Mouse (Mus musculus) heart, embryonic 10.5 days (tissue): Measurements from ENCODE around the gene Rev3l. TPM values are rescaled to one million over a fixed set of nuclear protein-coding genes. Genes with fewer than 3 reads are reported as not detected.

Experiments
- DNase-seq: peaks from one replicate; pipeline ENCODE4 v3.0.0-alpha.2; 2017; ENCODE audit warnings: low spot score
- H3K27ac ChIP-seq: fragments of 300-500 bp; sonication (generic); 2 replicates; pipeline ENCODE4 v1.5.1; 2016; ENCODE audit warnings: mild to moderate bottlenecking
- H3K27me3 ChIP-seq: fragments of 300-500 bp; sonication (generic); 2 replicates; pipeline ENCODE4 v1.6.1; 2016; ENCODE audit warnings: mild to moderate bottlenecking; ENCODE audit not compliant: poor library complexity, insufficient read depth, severe bottlenecking
- H3K36me3 ChIP-seq: fragments of 300-500 bp; sonication (generic); 2 replicates; pipeline ENCODE4 v1.6.1; 2016; ENCODE audit warnings: mild to moderate bottlenecking, moderate library complexity
- H3K4me1 ChIP-seq: fragments of 300-500 bp; sonication (generic); 2 replicates; pipeline ENCODE4 v1.6.1; 2016; ENCODE audit warnings: mild to moderate bottlenecking
- H3K4me3 ChIP-seq: fragments of 300-500 bp; sonication (generic); 2 replicates; pipeline ENCODE4 v1.5.1; 2016; ENCODE audit warnings: mild to moderate bottlenecking, moderate library complexity
- H3K9me3 ChIP-seq: fragments of 300-500 bp; sonication (generic); 2 replicates; pipeline ENCODE4 v1.6.1; 2016; ENCODE audit warnings: mild to moderate bottlenecking, moderate library complexity
- WGBS: fragments of 180-500 bp; shearing (Covaris S2); methylation state at CpG from one replicate; pipeline ENCODE4 v1.1.7; 2016; 5-methylcytosine and 5-hydroxymethylcytosine counted together
- polyA plus RNA-seq: library from polyadenylated mRNA; unstranded; fragments of >200 nt; fragmentation: Nextera tagmentation; extraction: Ambion mirVana; gene quantifications from 2 replicates; pipeline ENCODE4 v1.2.1, GENCODE M21; 2016

Rev3l gene
- 10.8 and 13.1 TPM in 2 replicates for polyA plus RNA-seq

DNA sequence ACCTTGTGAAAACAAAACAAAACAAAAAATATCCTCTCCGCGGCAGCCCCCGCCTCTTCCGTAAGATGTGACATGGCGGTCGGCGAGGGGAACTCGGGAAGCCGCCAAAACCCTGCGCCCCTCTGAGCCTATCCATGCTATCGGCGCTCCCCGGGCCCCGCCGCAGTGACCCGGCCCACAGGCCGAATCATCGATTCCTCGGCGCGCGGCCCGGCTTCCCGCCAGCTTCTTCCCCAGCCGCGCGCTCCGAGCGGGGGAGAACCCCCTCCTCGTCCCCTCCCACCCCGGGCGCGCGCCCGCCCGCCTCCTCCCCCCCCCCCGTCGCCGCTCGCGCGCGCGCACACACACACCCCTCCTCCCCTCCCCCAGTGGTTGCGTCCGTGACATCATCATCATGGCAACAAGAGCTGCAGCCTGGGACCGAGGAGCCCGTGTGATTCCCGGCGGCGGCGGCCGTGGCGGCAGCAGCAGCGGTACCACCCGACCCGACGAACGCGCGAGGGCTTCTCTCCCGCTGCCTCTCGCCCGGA lies at the start of gene Rev3l:
TSS of gene Rev3l (plus strand) at position 383 of the 530 bp plus-strand sequence.
- Histone ChIP-seq H3K27ac (peak within 1 kb of the TSS; percentile 99), H3K27me3 (no peaks in the 10 kb centered on the region), H3K9me3 (no peaks in the 10 kb centered on the region), H3K4me3 (peak within 1 kb of the TSS; percentile 90), H3K4me1 (peaks cover 8% of the 10 kb centered on the region; the same call in 1 of the 2 replicates), H3K36me3 (0 out of 2 replicates have a peak, but pooled peaks cover 4% of the 10 kb centered on the region)
- peak; percentile 95 for DNase-seq
- WGBS = under 1% methylated on average over 48 of the region's 64 CpGs

DNA sequence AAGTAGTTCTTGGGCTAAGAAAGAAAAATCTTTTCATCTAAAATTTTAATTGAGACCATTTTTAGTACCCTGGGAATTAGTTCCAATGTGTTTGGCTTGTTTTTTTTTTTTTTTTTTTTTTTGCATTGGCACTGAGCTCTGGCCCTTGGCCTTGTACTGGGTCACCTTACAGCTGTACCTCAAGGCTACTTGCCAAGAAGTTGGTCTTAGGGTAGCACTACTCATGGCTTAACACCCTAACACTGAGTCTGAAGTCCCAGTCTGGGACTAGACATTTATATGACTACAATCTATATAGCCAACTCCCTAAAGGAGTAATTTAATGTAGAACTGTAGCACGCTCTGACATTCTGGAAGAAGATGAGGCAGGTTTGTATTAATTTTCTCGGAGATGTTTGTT lies 49.4 kb upstream of the Rev3l start:
- no peak overlapping the region for H3K27ac ChIP-seq
- H3K4me3 ChIP-seq = no peak overlapping the region
- no peaks in the 10 kb centered on the region for H3K9me3 ChIP-seq
- peaks cover 5% of the 10 kb centered on the region for H3K4me1 ChIP-seq
- no peak for DNase-seq
- 83% methylated on average over 2 of the region's 2 CpGs for WGBS
- no peaks in the 10 kb centered on the region for H3K27me3 ChIP-seq
- no peaks in the 10 kb centered on the region for H3K36me3 ChIP-seq

DNA sequence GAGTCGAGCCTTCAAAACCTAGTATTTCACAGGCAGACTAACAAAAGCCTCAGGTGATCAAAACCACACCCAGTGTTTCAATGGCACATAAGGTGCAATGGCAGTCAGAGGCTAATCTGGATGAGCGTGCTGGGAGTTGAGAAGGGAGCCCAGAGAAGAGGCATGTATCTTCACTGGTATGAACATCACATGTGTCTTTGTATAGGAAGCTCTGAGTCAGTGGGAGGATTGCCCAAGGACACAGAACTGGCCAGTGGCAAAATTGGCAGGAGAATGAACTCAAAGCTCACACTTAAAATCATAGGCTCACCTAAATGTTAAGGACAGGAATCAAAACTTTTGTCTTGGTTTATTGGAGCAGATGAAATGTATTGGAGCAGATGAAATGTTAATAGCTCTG lies 48.4 kb upstream of the Rev3l start:
- Histone ChIP-seq H3K36me3 (no peaks in the 10 kb centered on the region), H3K4me3 (no peak overlapping the region), H3K27me3 (no peaks in the 10 kb centered on the region), H3K27ac (no peak overlapping the region), H3K4me1 (peaks cover 9% of the 10 kb centered on the region), H3K9me3 (no peaks in the 10 kb centered on the region)
- DNase-seq = no peak
- 85% methylated on average over 2 of the region's 2 CpGs for WGBS

DNA sequence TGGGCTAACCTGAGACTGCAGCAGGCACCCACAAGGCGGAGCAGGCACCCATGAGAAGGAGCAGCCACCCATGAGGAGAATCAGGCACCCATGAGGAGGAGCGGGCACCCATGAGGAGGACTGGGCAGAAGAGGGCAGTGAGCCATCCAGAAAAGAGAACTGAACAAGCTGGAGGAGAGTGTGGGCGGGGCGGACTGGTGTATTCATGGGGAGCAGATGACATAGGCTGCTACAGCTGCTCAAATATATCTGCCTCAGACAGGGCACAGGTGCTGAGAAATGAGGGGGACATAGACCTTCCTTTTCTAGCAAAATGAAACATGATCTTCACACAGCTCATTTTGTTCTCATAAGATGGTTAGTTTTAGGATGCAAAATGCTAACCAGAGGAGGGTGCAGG lies 45.1 kb upstream of the Rev3l start:
- no peaks in the 10 kb centered on the region for H3K36me3 ChIP-seq
- H3K27ac ChIP-seq = no peak overlapping the region
- H3K4me1 ChIP-seq = peaks cover 16% of the 10 kb centered on the region
- no peaks in the 10 kb centered on the region for H3K9me3 ChIP-seq
- H3K27me3 ChIP-seq = no peaks in the 10 kb centered on the region
- 88% methylated on average over 4 of the region's 4 CpGs for WGBS
- H3K4me3 ChIP-seq = no peak overlapping the region
- no peak for DNase-seq

DNA sequence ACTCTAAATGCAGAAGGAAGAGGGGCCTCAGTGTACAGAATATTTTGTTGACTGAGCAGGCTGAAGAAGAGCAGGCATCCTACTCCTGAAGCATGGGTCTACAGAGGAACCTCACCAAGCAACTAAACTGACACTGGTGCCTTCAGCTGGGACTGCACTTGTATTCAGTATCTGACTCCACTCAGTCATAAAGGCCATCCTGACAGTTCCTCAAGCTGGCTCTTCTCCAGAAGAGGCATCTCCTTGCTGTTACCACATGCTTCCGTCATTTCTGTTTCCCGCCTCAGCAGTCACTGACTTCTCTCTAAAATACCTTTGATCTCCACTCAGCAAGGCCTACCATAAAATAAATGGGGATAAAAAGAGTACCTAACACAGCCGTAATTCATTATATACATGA lies 44.1 kb upstream of the Rev3l start:
- no peak overlapping the region for H3K27ac ChIP-seq
- no peaks in the 10 kb centered on the region for H3K36me3 ChIP-seq
- H3K27me3 ChIP-seq = no peaks in the 10 kb centered on the region
- no peaks in the 10 kb centered on the region for H3K9me3 ChIP-seq
- DNase-seq = no peak
- H3K4me3 ChIP-seq = no peak overlapping the region
- peaks cover 21% of the 10 kb centered on the region for H3K4me1 ChIP-seq
- 74% methylated on average over 3 of the region's 3 CpGs for WGBS

DNA sequence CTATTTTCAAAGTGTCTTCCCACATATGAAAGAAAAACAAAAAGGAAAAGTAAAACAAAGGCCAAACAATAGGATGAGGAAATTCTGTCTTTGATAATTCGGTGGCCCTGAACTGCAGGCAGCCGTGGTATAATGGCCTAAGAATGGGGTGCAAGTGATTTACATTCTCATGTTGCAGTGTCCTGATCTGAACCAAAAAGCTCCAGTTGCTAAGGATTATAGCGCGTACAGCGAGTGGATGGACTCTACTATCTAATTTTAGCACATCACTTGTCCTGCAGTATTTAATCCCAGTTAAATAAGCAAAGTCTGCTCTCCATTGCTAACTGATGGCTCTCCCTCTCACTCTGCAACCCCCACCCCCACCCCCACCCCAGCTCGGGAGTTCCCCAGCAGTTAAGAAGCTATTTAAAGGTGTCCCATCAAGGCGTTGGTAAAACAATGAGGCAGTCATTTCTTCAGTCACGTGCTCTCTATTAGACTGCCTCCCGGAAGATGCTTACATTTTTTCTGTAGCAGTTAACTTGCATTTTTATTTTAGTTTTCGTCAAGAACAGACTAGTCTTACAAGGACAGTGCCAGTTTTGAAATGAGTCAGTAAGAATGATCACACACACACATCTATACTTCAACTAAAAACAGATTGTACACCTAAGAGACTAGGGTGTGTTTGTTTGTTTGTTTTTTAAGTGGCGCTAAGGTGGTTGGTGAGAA lies 40.4 kb upstream of the Rev3l start:
- Histone ChIP-seq H3K9me3 (no peaks in the 10 kb centered on the region), H3K36me3 (no peaks in the 10 kb centered on the region), H3K4me1 (peaks cover 16% of the 10 kb centered on the region), H3K4me3 (no peak overlapping the region), H3K27me3 (no peaks in the 10 kb centered on the region), H3K27ac (0 out of 2 replicates have a peak overlapping the region, but pooled peaks have one; percentile 16)
- WGBS = 53% methylated on average over 11 of the region's 11 CpGs
- no peak for DNase-seq

DNA sequence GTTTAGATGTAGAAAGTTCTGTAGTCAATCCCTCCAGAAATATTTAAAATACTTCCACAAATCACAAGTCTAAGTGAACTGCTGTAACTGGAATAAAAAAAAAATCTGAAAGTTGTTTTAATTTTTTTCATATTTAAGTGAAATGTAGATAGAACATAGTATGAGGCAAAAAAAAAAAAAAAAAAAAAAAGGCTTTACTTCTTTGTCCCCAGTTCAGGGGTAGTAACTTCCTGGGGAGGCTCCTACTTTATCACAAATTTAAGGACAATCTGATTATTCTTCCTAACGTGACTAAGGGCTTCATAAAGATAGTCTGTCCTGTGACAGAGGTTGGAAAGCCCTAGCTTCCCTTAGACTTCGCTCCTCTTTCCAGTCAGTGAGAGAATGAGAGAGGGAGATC lies 39.8 kb upstream of the Rev3l start:
- H3K4me1 ChIP-seq = peaks cover 16% of the 10 kb centered on the region
- no peak overlapping the region for H3K27ac ChIP-seq
- 60% methylated on average over 2 of the region's 2 CpGs for WGBS
- no peaks in the 10 kb centered on the region for H3K9me3 ChIP-seq
- no peak overlapping the region for H3K4me3 ChIP-seq
- H3K36me3 ChIP-seq = no peaks in the 10 kb centered on the region
- no peaks in the 10 kb centered on the region for H3K27me3 ChIP-seq
- no peak for DNase-seq

DNA sequence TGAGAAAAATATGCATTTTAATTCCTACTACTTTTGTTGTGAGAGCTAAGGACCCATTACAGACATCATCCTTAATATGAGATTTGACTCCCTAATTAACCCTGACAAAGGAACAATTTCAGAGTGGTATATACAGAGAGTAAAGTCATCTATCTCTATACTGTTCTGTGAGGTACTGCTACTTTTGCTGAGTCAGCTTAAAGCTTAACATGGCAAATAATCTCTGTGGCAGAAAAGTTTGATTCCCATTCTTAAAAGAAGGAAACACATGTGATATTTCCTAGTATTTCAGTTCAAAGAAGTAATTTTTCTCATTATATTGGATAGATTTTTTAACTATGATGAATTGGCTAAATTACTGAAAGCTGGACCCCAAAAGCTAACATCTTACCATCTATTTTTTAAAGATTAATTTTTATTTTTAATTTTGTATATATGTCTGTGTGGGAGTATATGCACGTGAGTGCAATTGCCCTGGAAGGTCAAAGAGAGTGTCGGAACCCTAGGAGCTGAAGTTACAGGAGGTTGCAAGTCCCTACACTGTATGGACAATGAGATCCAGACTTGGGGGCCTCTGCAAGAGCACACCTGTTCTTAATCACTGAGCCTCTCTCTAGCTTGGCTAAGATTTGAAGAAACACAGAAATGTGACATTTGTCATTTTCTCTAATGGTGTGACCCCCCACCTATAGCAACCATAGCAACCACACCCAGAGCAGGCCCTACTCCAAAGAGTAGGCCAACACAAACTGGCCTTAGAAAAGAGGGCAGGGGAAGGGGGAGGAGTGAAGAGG lies 24.0 kb upstream of the Rev3l start:
- H3K36me3 ChIP-seq = no peaks in the 10 kb centered on the region
- 79% methylated on average over 2 of the region's 2 CpGs for WGBS
- H3K27me3 ChIP-seq = no peaks in the 10 kb centered on the region
- H3K27ac ChIP-seq = no peak overlapping the region
- H3K4me1 ChIP-seq = no peaks in the 10 kb centered on the region
- DNase-seq = no peak
- H3K9me3 ChIP-seq = no peaks in the 10 kb centered on the region
- H3K4me3 ChIP-seq = no peak overlapping the region

DNA sequence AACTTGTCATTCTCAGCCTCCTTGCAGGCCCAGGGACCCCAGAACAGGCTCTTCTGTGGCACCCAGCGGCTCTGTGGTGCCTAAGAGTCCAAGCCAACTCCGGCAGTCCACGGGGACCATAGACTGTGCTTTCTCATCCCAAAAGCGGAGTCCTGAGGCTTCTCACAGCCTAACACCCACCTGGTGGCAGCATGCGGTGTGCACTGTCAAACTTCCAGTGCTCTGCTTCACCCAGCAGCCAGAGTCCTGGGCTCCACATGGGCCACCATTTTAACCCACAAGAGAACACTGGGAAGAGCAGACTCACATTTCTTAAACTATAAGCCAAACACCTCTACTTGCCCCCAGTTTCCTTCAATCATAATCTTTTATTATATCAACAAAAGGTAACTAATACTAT lies 15.0 kb upstream of the Rev3l start:
- Histone ChIP-seq H3K27ac (no peak overlapping the region), H3K27me3 (no peaks in the 10 kb centered on the region), H3K36me3 (no peaks in the 10 kb centered on the region), H3K4me3 (no peak overlapping the region), H3K4me1 (peaks cover 14% of the 10 kb centered on the region; the same call in 1 of the 2 replicates), H3K9me3 (no peaks in the 10 kb centered on the region)
- 73% methylated on average over 5 of the region's 5 CpGs for WGBS
- no peak for DNase-seq

DNA sequence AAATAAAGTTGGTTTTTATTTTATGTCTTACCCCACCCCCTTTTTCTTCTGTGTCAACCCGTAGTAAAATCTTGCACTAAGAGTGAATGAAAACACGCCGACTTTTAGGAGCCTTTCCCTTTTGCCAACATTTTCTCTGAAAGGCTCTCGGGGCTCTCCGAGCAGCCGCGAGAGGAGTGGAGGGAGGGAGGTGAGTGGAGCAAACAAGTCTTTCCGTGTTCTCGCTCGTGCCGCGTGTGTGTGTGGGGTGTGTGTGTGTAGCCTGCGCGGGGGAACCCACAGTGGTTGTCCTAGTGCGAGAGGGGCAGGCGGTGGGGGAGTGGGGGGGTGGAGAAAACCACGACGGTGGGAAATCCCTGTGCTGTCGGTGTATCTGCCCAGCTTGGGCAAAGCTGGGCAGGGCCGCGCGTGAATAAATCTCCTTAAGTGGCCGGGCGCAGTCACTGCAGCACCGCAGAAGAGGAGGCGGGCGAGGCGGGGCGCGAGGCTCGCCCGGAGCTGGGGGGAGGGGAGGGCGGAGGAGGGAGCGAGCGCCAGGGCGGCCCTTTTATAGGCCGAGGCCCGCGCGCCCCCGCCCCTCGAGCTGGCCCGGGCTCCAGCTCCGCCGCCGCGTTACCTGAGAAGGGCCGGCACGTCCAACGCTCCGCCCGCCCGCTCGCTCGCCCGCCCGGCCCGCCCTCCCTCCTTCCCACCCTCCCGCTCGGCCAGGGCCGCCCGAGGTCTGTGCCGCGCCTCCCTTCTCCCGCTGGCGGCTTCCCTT lies 762 bp upstream of the Rev3l start:
- WGBS = under 1% methylated on average over 60 of the region's 66 CpGs
- H3K27me3 ChIP-seq = no peaks in the 10 kb centered on the region
- H3K36me3 ChIP-seq = 0 out of 2 replicates have a peak, but pooled peaks cover 4% of the 10 kb centered on the region
- H3K9me3 ChIP-seq = no peaks in the 10 kb centered on the region
- H3K4me1 ChIP-seq = peaks cover 8% of the 10 kb centered on the region; the same call in 1 of the 2 replicates
- H3K27ac ChIP-seq = peak overlapping the region; percentile 99
- peak overlapping the region; percentile 90 for H3K4me3 ChIP-seq
- DNase-seq = peak; percentile 95

DNA sequence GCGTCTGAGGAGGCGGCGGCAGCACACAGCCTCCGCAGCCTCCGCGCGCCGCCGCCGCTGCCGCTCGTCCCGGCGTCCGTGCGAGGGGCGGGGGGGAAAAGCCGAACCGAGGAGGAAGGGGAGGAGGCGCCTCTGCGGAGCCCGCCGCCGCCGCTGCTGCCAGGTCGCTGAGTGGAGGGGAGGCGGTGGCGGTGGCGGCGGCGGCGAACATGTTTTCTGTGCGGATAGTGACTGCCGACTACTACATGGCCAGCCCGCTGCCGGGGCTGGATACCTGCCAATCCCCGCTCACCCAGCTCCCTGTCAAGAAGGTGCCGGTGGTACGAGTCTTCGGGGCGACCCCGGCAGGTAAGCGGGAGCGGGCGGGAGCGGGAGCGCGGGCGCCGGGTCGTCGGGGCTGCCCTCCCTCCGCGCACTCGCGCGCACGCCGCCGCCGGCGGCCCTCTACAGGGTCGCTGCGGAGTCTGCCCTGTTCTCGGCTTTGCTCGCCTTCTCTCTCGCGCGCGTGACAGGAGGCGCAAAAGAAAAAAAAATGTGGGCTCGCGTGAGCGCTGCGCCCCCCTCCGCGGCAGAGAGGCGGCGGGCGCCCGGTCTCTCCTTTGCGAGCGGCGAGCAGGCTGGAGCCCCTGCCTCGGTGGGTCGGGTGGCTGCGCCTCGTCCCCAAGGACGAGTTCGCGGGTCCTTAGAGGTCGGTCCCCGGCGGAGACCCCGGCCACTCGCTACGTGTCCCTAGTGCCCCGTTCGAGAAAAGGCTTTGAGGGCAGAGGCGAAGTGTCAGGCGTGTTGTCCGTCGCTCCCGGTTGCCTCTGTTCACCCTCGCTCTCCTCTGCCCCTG lies 565 bp downstream of the Rev3l start:
- H3K4me3 ChIP-seq = peak overlapping the region; percentile 90
- no peaks in the 10 kb centered on the region for H3K9me3 ChIP-seq
- H3K4me1 ChIP-seq = peaks cover 8% of the 10 kb centered on the region; the same call in 1 of the 2 replicates
- H3K27me3 ChIP-seq = no peaks in the 10 kb centered on the region
- WGBS = under 1% methylated on average over 93 of the region's 105 CpGs
- H3K27ac ChIP-seq = peak overlapping the region; percentile 99
- 0 out of 2 replicates have a peak, but pooled peaks cover 4% of the 10 kb centered on the region for H3K36me3 ChIP-seq
- peak; percentile 92 for DNase-seq

DNA sequence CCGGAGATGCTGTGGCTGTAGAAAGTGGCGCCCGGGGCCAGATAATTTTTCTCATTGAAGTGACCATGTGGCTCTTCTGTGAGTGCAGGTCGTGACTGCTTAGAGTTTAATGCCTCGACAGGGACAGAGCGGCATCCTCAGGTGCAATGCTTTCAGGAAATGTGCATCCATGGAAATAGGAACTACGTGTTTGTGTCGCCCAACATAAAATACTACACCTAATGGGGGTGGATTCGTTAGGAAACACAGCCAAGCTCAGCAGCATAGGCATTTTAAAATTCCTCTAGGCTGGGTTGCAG lies 1.1 kb downstream of the Rev3l start:
- Histone ChIP-seq H3K27ac (peak overlapping the region; percentile 99), H3K4me1 (peaks cover 8% of the 10 kb centered on the region; the same call in 1 of the 2 replicates), H3K4me3 (peak overlapping the region; percentile 90), H3K27me3 (no peaks in the 10 kb centered on the region), H3K36me3 (0 out of 2 replicates have a peak, but pooled peaks cover 4% of the 10 kb centered on the region), H3K9me3 (no peaks in the 10 kb centered on the region)
- WGBS = 0% methylated on average over 9 of the region's 9 CpGs
- DNase-seq = no peak
